Mouse (Mus musculus): ENCODE results near the gene Ttc28.

- TF ChIP-seq POLR2A (IDR thresholded peaks at IDR 0.05; ENCODE audit: borderline replicate concordance, control insufficient read depth, low read depth, low read length) (no peak), CTCF (IDR thresholded peaks at IDR 0.05; ENCODE audit: control insufficient read depth, insufficient read depth, low read length) (no peak)
Observed at GRCm38 (mm10) chr5:111101383-111101932, 221.9 kb downstream of the Ttc28 start.
